Mouse (Mus musculus) kidney, embryonic 14.5 days (tissue): ENCODE measurements around the gene Ube2q2. TPM values are rescaled to one million over a fixed set of nuclear protein-coding genes. Genes with fewer than 3 reads are reported as not detected.
"Not testable (repeated sequence)": the region's sequence is repeated elsewhere in the genome, so short reads cannot be mapped to it uniquely, and the experiment has no call there.

ENCODE experiments used
- ATAC-seq: fragments of 200-750 bp; cut with Nextera tagmentation; 2 replicates; pipeline ENCODE4 v1.8.0; 2017; ENCODE audit warnings: moderate number of reproducible peaks, mild to moderate bottlenecking, moderate TSS enrichment, moderate library complexity; ENCODE audit not compliant: low FRiP score, low TSS enrichment
- H3K27ac ChIP-seq: fragments of 300-500 bp; sonication (generic); 2 replicates; pipeline ENCODE4 v1.5.1; 2014; ENCODE audit warnings: low read depth, mild to moderate bottlenecking, low read length, moderate library complexity, mixed read lengths
- H3K27me3 ChIP-seq: fragments of 300-500 bp; sonication (generic); 2 replicates; pipeline ENCODE4 v1.6.1; 2014; ENCODE audit warnings: mild to moderate bottlenecking, low read length; ENCODE audit not compliant: control insufficient read depth, insufficient read depth
- H3K36me3 ChIP-seq: fragments of 300-500 bp; sonication (generic); 2 replicates; pipeline ENCODE4 v1.6.1; 2014; ENCODE audit warnings: low read length, mixed read lengths; ENCODE audit not compliant: control insufficient read depth, insufficient read depth
- H3K4me1 ChIP-seq: fragments of 300-500 bp; sonication (generic); 2 replicates; pipeline ENCODE4 v1.6.1; 2014; ENCODE audit warnings: low read length, mixed read lengths; ENCODE audit not compliant: control insufficient read depth, insufficient read depth
- H3K4me2 ChIP-seq: fragments of 300-500 bp; sonication (generic); replicated peaks from 2 replicates; pipeline ENCODE4 v1.6.1; 2014; ENCODE audit warnings: low read depth, mild to moderate bottlenecking, low read length
- H3K4me3 ChIP-seq: fragments of 300-500 bp; sonication (generic); 2 replicates; pipeline ENCODE4 v1.5.1; 2014; ENCODE audit warnings: mild to moderate bottlenecking, low read length
- H3K9ac ChIP-seq: fragments of 300-500 bp; sonication (generic); 2 replicates; pipeline ENCODE4 v1.6.1; 2014; ENCODE audit warnings: low read depth, mild to moderate bottlenecking, low read length, moderate library complexity
- H3K9me3 ChIP-seq: fragments of 300-500 bp; sonication (generic); 2 replicates; pipeline ENCODE4 v1.6.1; 2016; ENCODE audit warnings: low read length; ENCODE audit not compliant: control insufficient read depth
- WGBS: fragments of 180-500 bp; shearing (Covaris S2); extraction: QIAGEN DNeasy Blood & Tissue Kit; methylation state at CpG from one replicate; pipeline ENCODE4 v1.1.7; 2014; 5-methylcytosine and 5-hydroxymethylcytosine counted together
- polyA plus RNA-seq: library from polyadenylated mRNA; unstranded; fragments of >200 nt; fragmentation: Nextera tagmentation; extraction: Ambion mirVana; gene quantifications from 2 replicates; pipeline ENCODE4 v1.2.1, GENCODE M21; 2014

Ube2q2 gene
- polyA plus RNA-seq, 1 experiment from 2014 or later, result 40.8 TPM

DNA sequence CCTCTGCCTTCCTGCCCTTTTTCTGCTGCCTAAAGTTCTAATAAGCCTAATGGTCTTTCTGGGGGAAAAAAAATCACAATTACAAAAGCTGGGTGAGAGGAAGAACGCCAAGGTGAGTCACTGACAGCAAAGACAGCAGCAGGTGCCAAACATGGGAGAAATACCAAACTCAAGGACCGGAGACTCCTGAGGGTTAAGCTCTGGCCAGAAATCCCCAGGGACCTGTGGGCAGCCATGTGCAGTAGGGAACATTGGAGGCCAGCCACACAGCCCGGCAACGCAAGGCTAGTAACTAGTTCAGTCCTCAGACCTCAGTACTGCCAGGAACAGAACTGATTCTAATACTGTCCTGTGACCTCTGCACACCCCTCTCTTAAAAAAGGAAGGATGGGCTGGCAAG lies 79.5 kb downstream of the Ube2q2 start:
- peaks cover 19% of the 10 kb centered on the region for H3K36me3 ChIP-seq
- H3K9ac ChIP-seq, result no peak overlapping the region
- H3K4me3 ChIP-seq, result no peak overlapping the region
- no peak overlapping the region for H3K27ac ChIP-seq
- no peak for ATAC-seq
- no peaks in the 10 kb centered on the region for H3K4me1 ChIP-seq
- WGBS, result 87% methylated on average over 4 of the region's 4 CpGs
- no peaks in the 10 kb centered on the region for H3K9me3 ChIP-seq
- H3K4me2 ChIP-seq, result no peak overlapping the region
- no peaks in the 10 kb centered on the region for H3K27me3 ChIP-seq

DNA sequence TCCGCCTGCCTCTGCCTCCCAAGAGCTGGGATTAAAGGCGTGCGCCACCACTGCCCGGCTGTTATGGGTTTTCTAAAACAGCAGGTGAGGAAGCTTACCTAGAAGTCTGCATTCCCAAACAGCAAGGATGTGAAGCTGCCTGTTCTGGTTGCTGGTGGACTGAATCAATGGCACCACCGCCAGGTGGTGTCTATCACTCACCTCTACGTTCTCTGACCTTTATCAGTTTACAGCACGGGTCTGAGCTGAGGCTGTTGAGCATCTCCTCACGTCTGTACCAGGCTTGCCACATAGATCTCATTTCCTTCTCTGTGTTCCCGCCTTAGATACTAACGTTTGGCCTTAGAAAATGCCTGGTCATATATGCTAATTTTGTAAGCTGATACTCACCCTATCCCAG lies 80.4 kb downstream of the Ube2q2 start:
- Histone ChIP-seq H3K9ac (no peak overlapping the region), H3K27ac (no peak overlapping the region), H3K4me2 (no peak overlapping the region), H3K4me3 (no peak overlapping the region), H3K36me3 (peaks cover 11% of the 10 kb centered on the region), H3K9me3 (no peaks in the 10 kb centered on the region), H3K4me1 (no peaks in the 10 kb centered on the region), H3K27me3 (no peaks in the 10 kb centered on the region)
- no peak for ATAC-seq
- 61% methylated on average over 10 of the region's 10 CpGs for WGBS

DNA sequence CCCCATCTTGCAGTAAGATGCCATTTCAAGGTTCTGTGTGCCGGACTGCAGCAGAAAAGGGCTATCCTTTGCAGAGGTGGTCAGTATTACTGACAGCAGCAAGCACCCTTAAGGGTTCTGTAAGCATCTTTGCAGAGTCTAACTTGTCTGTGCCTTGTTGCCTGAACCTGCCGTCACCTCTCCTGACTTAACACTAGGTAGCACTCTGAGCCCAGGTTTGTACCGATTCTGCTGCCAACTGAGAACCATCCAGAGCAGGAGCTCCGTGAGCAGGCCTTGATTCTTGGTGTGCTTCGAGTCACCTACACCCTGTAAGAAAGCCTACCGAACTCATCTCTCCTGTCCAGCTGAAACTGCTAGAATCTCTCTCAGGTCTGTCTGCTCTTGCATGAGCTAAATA lies 82.9 kb downstream of the Ube2q2 start:
- Histone ChIP-seq H3K9ac (no peak overlapping the region), H3K4me2 (no peak overlapping the region)
- WGBS, result 60% methylated on average over 6 of the region's 6 CpGs

GRCm38 (mm10) chr9:55232110-55232509 lies 83.5 kb downstream of the Ube2q2 start:
- Histone ChIP-seq H3K9ac (no peak overlapping the region), H3K4me1 (no peaks in the 10 kb centered on the region), H3K9me3 (no peaks in the 10 kb centered on the region), H3K27ac (no peak overlapping the region), H3K36me3 (no peaks in the 10 kb centered on the region), H3K4me3 (no peak overlapping the region), H3K4me2 (no peak overlapping the region), H3K27me3 (no peaks in the 10 kb centered on the region)
- no peak for ATAC-seq
- WGBS, result 90% methylated on average over 5 of the region's 5 CpGs

More for the DNA sequence above, 82.9 kb downstream of the Ube2q2 start:
- no peak overlapping the region for H3K4me3 ChIP-seq
- no peak for ATAC-seq
- no peaks in the 10 kb centered on the region for H3K36me3 ChIP-seq
- H3K27ac ChIP-seq, result no peak overlapping the region
- H3K27me3 ChIP-seq, result no peaks in the 10 kb centered on the region
- H3K9me3 ChIP-seq, result no peaks in the 10 kb centered on the region
- H3K4me1 ChIP-seq, result no peaks in the 10 kb centered on the region

DNA sequence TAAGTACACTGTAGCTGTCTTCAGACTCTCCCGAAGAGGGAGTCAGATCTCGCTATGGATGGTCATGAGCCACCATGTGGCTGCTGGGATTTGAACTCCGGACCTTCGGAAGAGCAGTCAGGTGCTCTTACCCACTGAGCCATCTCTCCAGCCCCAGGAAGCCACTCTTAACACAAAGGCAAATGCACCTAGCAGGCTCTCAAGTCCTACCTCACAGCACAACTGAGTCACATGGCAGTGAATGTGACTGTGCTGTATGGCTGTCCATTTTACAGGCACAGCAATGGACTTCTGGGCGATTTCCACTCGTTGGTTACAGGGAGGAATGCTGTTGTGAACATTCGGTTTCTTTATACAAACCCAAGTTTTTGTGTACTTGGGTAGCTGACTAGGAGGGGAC lies 83.9 kb downstream of the Ube2q2 start:
- no peaks in the 10 kb centered on the region for H3K4me1 ChIP-seq
- no peak for ATAC-seq
- no peak overlapping the region for H3K4me2 ChIP-seq
- no peak overlapping the region for H3K9ac ChIP-seq
- H3K27me3 ChIP-seq, result no peaks in the 10 kb centered on the region
- H3K4me3 ChIP-seq, result no peak overlapping the region
- 87% methylated on average over 7 of the region's 7 CpGs for WGBS
- no peaks in the 10 kb centered on the region for H3K9me3 ChIP-seq
- H3K36me3 ChIP-seq, result no peaks in the 10 kb centered on the region
- H3K27ac ChIP-seq, result no peak overlapping the region

DNA sequence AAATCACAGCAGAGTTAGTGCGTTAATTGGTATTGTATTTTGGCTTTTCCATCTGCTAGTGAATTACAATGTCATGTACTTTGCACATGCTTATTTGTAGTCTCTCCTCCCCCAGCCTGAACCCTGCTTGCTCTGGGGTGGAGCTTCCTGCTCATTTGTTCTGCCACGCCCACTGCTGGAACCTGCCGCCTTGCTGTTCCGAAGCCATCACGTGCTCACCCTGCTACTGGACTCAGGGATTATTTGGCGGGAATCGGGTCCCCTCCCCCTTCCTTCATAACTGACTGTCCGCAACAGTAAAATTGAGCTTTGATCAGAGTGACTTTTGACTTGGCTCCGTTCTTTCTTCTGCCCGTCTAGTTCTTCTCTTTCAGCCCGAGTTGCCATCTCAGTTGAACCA lies 84.4 kb downstream of the Ube2q2 start:
- H3K27ac ChIP-seq, H3K9me3 ChIP-seq, H3K9ac ChIP-seq, H3K27me3 ChIP-seq, H3K4me3 ChIP-seq, H3K4me2 ChIP-seq, ATAC-seq, H3K4me1 ChIP-seq, H3K36me3 ChIP-seq: not testable (repeated sequence)
- 56% methylated on average over 11 of the region's 11 CpGs for WGBS

- H3K27me3 ChIP-seq, result no peaks in the 10 kb centered on the region
- no peaks in the 10 kb centered on the region for H3K9me3 ChIP-seq
- no peak overlapping the region for H3K4me3 ChIP-seq
- H3K4me2 ChIP-seq, result no peak overlapping the region
- no peaks in the 10 kb centered on the region for H3K36me3 ChIP-seq
- H3K27ac ChIP-seq, result no peak overlapping the region
- no peak overlapping the region for H3K9ac ChIP-seq
- H3K4me1 ChIP-seq, result no peaks in the 10 kb centered on the region
- WGBS, result 73% methylated on average over 13 of the region's 13 CpGs
- no peak for ATAC-seq
Measured at GRCm38 (mm10) chr9:55236235-55237165, 87.8 kb downstream of the Ube2q2 start.

DNA sequence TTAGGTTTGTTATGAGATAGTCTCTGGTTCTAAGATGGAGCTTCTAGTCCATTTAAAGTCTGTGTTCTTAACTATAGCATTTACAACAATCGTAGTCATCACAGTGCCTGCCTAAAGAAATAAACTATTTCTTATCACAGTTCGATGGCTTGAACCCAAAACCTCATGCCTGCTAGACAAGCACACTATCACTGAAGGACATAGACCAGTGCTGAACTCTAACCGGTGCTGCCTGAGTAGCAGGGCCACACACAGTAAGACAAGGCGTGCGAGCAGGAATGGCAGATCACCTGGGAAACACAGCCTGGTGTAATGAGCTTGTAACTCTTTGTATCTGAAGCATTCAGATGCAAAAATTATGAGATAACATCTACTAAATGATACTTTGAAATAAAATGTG lies 92.2 kb downstream of the Ube2q2 start:
- Histone ChIP-seq H3K4me3 (no peak overlapping the region), H3K4me2 (no peak overlapping the region), H3K9ac (no peak overlapping the region), H3K4me1 (no peaks in the 10 kb centered on the region), H3K27ac (no peak overlapping the region), H3K9me3 (no peaks in the 10 kb centered on the region), H3K27me3 (no peaks in the 10 kb centered on the region), H3K36me3 (no peaks in the 10 kb centered on the region)
- 84% methylated on average over 5 of the region's 5 CpGs for WGBS
- ATAC-seq, result no peak

DNA sequence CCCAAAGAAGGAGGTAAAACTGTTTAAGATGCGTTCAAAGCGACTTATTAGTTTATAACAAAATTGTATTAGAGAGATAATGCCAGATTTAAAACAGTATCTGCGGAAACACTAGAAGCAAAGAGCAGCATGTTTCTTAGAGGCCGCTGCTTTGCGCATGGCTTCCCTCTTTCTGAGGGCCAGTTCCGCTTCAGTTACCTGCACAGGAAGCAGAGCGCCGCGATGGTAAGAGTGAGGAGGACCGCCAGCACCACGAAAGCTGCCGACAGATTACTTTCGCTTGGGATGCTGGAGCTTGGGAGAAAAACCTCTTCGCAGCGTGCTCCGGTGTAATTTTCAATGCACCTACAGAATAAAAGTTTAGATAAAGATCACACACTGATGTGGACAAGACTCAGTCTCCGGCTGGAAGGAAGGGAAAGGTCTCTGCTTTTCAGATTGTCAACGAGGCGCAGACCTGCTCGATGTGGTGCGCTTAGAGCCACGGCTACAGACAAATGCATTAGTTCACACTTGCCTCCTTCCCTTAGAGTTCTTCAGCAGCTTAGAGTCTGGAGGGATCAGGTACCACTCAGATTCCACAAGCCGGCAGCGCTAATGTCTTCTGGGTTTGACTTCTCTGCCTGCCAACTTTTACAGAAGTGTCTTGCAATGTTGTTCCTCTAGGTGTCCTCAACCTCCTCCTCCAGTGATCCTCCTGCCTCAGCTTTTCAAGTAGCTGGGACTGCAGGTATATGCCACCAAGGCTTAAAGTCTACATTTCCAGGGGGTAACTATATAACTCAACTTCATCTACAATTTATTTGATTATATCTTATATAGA lies 93.4 kb downstream of the Ube2q2 start:
- H3K4me3 ChIP-seq, result peak overlapping the region; percentile 30
- no peak overlapping the region for H3K27ac ChIP-seq
- H3K27me3 ChIP-seq, result no peaks in the 10 kb centered on the region
- no peak for ATAC-seq
- peak overlapping the region; percentile 45 for H3K4me2 ChIP-seq
- 43% methylated on average over 24 of the region's 24 CpGs for WGBS
- H3K9me3 ChIP-seq, result no peaks in the 10 kb centered on the region
- no peaks in the 10 kb centered on the region for H3K4me1 ChIP-seq
- peak overlapping the region; percentile 20; the same call in 1 of the 2 replicates for H3K9ac ChIP-seq
- H3K36me3 ChIP-seq, result no peaks in the 10 kb centered on the region
